ENCODE assay signal across 8 mouse cellular contexts in the genomic region with DNA sequence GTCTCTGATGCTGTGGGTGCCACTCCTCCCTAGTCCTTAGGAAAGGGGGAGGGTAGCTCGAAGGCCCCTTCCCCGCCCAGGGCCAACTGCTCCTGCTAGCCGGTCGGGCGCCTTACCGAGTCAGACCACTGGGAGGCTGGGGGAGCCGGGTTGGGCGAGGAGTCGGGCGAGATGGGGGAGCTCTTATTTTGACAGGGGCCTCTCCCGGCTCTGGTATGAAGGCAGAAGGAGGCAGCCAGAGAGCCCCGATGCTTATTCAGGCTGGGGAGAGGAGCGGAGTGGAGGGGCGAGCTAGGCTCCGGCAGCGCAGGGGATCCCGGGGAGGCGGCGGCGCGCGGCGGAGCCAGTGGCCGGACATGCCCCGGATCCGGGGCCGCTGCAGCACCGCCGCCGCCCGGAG. TPM values are rescaled to one million over a fixed set of nuclear protein-coding genes. Genes with fewer than 3 reads are reported as not detected.
A peak's percentile ranks its signal among the peaks of the same experiment; 100 is the strongest.
DNase-seq lines count a peak whose midpoint lies in the region; ATAC-seq lines count a peak whose summit lies in the region.

Gene Bcl9l, plus strand, starts transcription at position 274 of the 400 bp plus-strand sequence.

- under 1% methylated on average over 30 of the region's 31 CpGs for WGBS in intestine, embryonic 14.5 days

- no peaks in the 10 kb centered on the region for H3K27me3 ChIP-seq in intestine, embryonic 14.5 days (replicated peaks; ENCODE audit: control insufficient read depth, insufficient read depth, low read length)

- H3K4me3 ChIP-seq in intestine, embryonic 14.5 days (ENCODE audit: low read depth, low read length), result peak within 1 kb of the TSS; percentile 98

- H3K4me1 ChIP-seq in intestine, embryonic 14.5 days (replicated peaks; ENCODE audit: control insufficient read depth, insufficient read depth, low read length), result peaks cover 43% of the 10 kb centered on the region

- no peaks in the 10 kb centered on the region for H3K36me3 ChIP-seq in intestine, embryonic 14.5 days (ENCODE audit: control insufficient read depth, insufficient read depth, low read length)

- no peaks in the 10 kb centered on the region for H3K9me3 ChIP-seq in intestine, embryonic 14.5 days (ENCODE audit: control insufficient read depth, low read length)

- H3K4me2 ChIP-seq in intestine, embryonic 14.5 days (ENCODE audit: low read length), result peak within 1 kb of the TSS; percentile 76

- H3K9ac ChIP-seq in intestine, embryonic 14.5 days (ENCODE audit: low read length), result peak within 1 kb of the TSS; percentile 86

- intact Hi-C loops in left cerebral cortex, postnatal 14 days (cut with DNase I), result loop anchor here (2.0 kb wide), 1 partner anchor 16 kb away; no protein-coding TSS in a partner anchor

- DNase-seq in gastrocnemius, postnatal 25 days, result peak; percentile 92
- peak; percentile 94 for DNase-seq in intestine, embryonic 14.5 days (ENCODE audit: low spot score)
- peak; percentile 91 to 95 for DNase-seq in left cerebral cortex, postnatal 14 days (ENCODE audit: low spot score in 2 of 2)
- peak; percentile 92 for DNase-seq in right cerebral cortex, postnatal 14 days
- peak; percentile 93 for DNase-seq in urinary bladder, postnatal 25 days (ENCODE audit: low spot score)

- peak; percentile 70 for ATAC-seq in activated CD4-positive, CD25-positive, alpha-beta regulatory T cell, adult 4 months
- peak; percentile 67 for ATAC-seq in common myeloid progenitor, adult 5-6 weeks (replicated peaks; ENCODE audit: low read depth, poor library complexity, severe bottlenecking)
- ATAC-seq in intestine, embryonic 14.5 days (replicated peaks; ENCODE audit: low FRiP score, low TSS enrichment, low read depth), result peak; percentile 47
- ATAC-seq in megakaryocyte-erythroid progenitor cell, adult 5-6 weeks (replicated peaks; ENCODE audit: low FRiP score, low TSS enrichment, poor library complexity, severe bottlenecking), result peak; percentile 71

- H3K27ac ChIP-seq in intestine, embryonic 14.5 days (ENCODE audit: low read depth), result peak within 1 kb of the TSS; percentile 90

RNA-seq across cellular contexts. Expression of gene Bcl9l, which starts in this region (rescaled TPM):
- polyA plus RNA-seq in activated CD4-positive, CD25-positive, alpha-beta regulatory T cell, adult 4 months (2017; shearing (Covaris generic)), result 10 to 100 TPM; 13.2 to 15.2 TPM
- 3.1 and 5.7 TPM in 2 replicates for total RNA-seq in common myeloid progenitor, adult 5-6 weeks (2017)
- 10 to 100 TPM; 33.6 to 40.7 TPM for total RNA-seq in gastrocnemius, postnatal 25 days (2021)
- 10.2 TPM in 2 replicates for polyA plus RNA-seq in intestine, embryonic 14.5 days (2014; fragmentation: Nextera tagmentation; extraction: Ambion mirVana)
- total RNA-seq in left cerebral cortex, postnatal 14 days (2021), result 10 to 100 TPM; 76.2 to 84.8 TPM
- 4.8 and 5.5 TPM in 2 replicates for total RNA-seq in megakaryocyte-erythroid progenitor cell, adult 5-6 weeks (2014; fragmentation: Nextera tagmentation)
- total RNA-seq in megakaryocyte-erythroid progenitor cell, adult 5-6 weeks (2017), result 0.52 and 3.7 TPM in 2 replicates

Comparison
In these comparisons a context has a peak if more than half of its experiments do, and no peak if none do; other contexts are left out.
1. Peak in every context shown above with its lines: DNase-seq, ATAC-seq, H3K4me3 ChIP-seq and H3K27ac ChIP-seq.